Mouse (Mus musculus): ENCODE data around the gene Tmem43.

- no peak for TF ChIP-seq CTCF (IDR thresholded peaks at IDR 0.05; ENCODE audit: extremely low read depth, insufficient read depth, low read length)
- no peak for TF ChIP-seq POLR2A (IDR thresholded peaks at IDR 0.05; ENCODE audit: extremely low read depth, insufficient read depth, low read length)
These were observed 3.0 kb downstream of the Tmem43 start for GRCm38 (mm10) chr6:91476541-91476940.
